Mouse (Mus musculus) limb, embryonic 11.5 days (tissue): ENCODE results near the gene Mgam. TPM values are rescaled to one million over a fixed set of nuclear protein-coding genes. Genes with fewer than 3 reads are reported as not detected.
A peak's percentile ranks its signal among the peaks of the same experiment; 100 is the strongest.
"Not testable (repeated sequence)": the region's sequence is repeated elsewhere in the genome, so short reads cannot be mapped to it uniquely, and the experiment has no call there.

Source experiments
- ATAC-seq: fragments of 200-750 bp; cut with Nextera tagmentation; 2 replicates; pipeline ENCODE4 v1.8.0; 2017; ENCODE audit warnings: low read depth; ENCODE audit not compliant: insufficient number of reproducible peaks, low FRiP score, low TSS enrichment
- DNase-seq: peaks from one replicate; pipeline ENCODE4 v3.0.0-alpha.2; 2015; ENCODE audit warnings: low spot score
- H3K27ac ChIP-seq: fragments of 300-500 bp; sonication (generic); replicated peaks from 2 replicates; pipeline ENCODE4 v1.5.1; 2014; ENCODE audit warnings: low read depth, mild to moderate bottlenecking, low read length
- H3K27me3 ChIP-seq: fragments of 300-500 bp; sonication (generic); 2 replicates; pipeline ENCODE4 v1.6.1; 2014; ENCODE audit warnings: mild to moderate bottlenecking, low read length, mixed read lengths; ENCODE audit not compliant: control insufficient read depth, insufficient read depth
- H3K36me3 ChIP-seq: fragments of 300-500 bp; sonication (generic); 2 replicates; pipeline ENCODE4 v1.6.1; 2014; ENCODE audit warnings: mild to moderate bottlenecking, low read length, moderate library complexity, mixed read lengths; ENCODE audit not compliant: control insufficient read depth, insufficient read depth
- H3K4me1 ChIP-seq: fragments of 300-500 bp; sonication (generic); 2 replicates; pipeline ENCODE4 v1.6.1; 2014; ENCODE audit warnings: low read length, mixed read lengths; ENCODE audit not compliant: control insufficient read depth, insufficient read depth
- H3K4me2 ChIP-seq: fragments of 300-500 bp; sonication (generic); 2 replicates; pipeline ENCODE4 v1.6.1; 2014; ENCODE audit warnings: low read depth, mild to moderate bottlenecking, moderate library complexity; ENCODE audit not compliant: severe bottlenecking
- H3K4me3 ChIP-seq: fragments of 300-500 bp; sonication (generic); 2 replicates; pipeline ENCODE4 v1.5.1; 2014; ENCODE audit warnings: low read depth, low read length
- H3K9ac ChIP-seq: fragments of 300-500 bp; sonication (generic); 2 replicates; pipeline ENCODE4 v1.6.1; 2014; ENCODE audit warnings: mild to moderate bottlenecking, low read length
- H3K9me3 ChIP-seq: fragments of 300-500 bp; sonication (generic); 2 replicates; pipeline ENCODE4 v1.6.1; 2016; ENCODE audit warnings: low read length; ENCODE audit not compliant: control insufficient read depth
- WGBS: fragments of 180-500 bp; shearing (Covaris S2); extraction: QIAGEN DNeasy Blood & Tissue Kit; methylation state at CpG from one replicate; pipeline ENCODE4 v1.1.7; 2014; 5-methylcytosine and 5-hydroxymethylcytosine counted together
- polyA plus RNA-seq: library from polyadenylated mRNA; unstranded; fragments of >200 nt; fragmentation: Nextera tagmentation; extraction: Ambion mirVana; gene quantifications from 2 replicates; pipeline ENCODE4 v1.2.1, GENCODE M21; 2014

Gene Mgam
- polyA plus RNA-seq, 1 experiment from 2014 or later = not detected

DNA sequence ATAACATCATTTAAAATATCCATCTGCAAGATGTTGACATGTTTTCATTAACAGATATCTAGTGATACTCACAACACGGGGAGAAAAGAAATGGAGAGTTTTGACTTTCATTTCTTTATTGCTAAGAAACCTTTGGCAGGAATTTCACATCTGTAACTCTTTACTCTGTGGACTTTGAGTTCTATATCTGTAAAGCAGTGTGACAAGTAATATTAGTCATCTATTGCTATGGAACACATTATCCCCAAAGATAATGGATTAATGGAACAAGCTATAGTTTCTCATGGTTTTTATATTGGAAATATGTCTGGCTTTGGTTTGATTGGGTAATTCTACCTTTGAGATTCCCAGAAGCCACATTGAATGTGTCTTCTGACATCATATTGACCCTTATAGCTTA is 22.3 kb downstream of the Mgam start:
- Histone ChIP-seq H3K4me2 (no peak overlapping the region), H3K4me3 (no peak overlapping the region), H3K9ac (no peak overlapping the region), H3K4me1 (no peaks in the 10 kb centered on the region), H3K27ac (no peak overlapping the region), H3K36me3 (no peaks in the 10 kb centered on the region), H3K27me3 (no peaks in the 10 kb centered on the region), H3K9me3 (no peaks in the 10 kb centered on the region)
- 87% methylated on average over 1 of the region's 1 CpGs for WGBS
- no peak for ATAC-seq
- DNase-seq = no peak

DNA sequence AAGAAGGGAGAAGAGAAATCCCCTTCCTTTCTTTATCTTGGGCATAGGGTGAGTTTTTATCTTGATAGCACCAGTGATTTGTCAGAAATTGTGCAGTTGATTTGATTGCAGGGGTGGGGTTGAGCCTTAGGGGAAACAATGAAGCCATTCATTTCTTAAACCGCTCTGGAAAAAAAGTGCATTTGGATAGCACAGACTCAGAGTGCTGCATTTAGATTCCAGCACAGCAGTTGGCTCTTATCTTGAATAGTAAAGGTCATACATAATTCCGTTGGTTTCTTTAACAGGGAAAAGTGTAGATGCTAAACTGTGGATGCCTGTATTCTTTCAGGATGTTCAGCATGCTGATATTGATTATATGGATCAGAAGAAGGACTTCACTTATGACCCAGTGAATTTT is 32.3 kb downstream of the Mgam start:
- Histone ChIP-seq H3K9ac (no peak overlapping the region), H3K4me2 (no peak overlapping the region), H3K4me1 (no peaks in the 10 kb centered on the region), H3K36me3 (no peaks in the 10 kb centered on the region), H3K27ac (no peak overlapping the region), H3K27me3 (no peaks in the 10 kb centered on the region), H3K4me3 (no peak overlapping the region), H3K9me3 (no peaks in the 10 kb centered on the region)
- ATAC-seq = no peak
- no peak for DNase-seq
- 74% methylated on average over 2 of the region's 2 CpGs for WGBS

DNA sequence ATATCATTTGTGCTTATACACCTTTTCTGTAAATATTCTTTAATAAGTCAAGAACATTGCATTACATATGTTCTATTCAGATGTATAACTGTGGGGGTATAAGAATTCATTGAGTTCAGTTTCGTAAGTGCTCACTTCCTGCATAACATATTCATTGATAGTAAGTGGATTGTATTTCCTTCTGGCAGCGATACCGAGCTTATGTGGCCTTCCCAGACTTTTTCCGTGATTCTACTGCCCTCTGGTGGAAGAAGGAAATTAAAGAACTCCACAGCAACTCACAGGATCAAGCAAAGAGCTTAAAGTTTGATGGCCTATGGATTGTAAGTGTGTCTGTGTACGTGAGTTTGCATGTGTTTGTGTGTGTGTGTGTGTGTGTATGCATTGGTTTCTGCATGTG is 60.5 kb downstream of the Mgam start:
- peak; percentile 43 for DNase-seq
- H3K36me3 ChIP-seq = no peaks in the 10 kb centered on the region
- H3K27ac ChIP-seq = no peak overlapping the region
- H3K4me1 ChIP-seq = no peaks in the 10 kb centered on the region
- 12% methylated on average over 5 of the region's 5 CpGs for WGBS
- no peaks in the 10 kb centered on the region for H3K27me3 ChIP-seq
- H3K4me2 ChIP-seq = no peak overlapping the region
- no peak overlapping the region for H3K4me3 ChIP-seq
- ATAC-seq = peak; percentile 31; the same call in 1 of the 2 replicates
- H3K9me3 ChIP-seq = no peaks in the 10 kb centered on the region
- H3K9ac ChIP-seq = no peak overlapping the region

DNA sequence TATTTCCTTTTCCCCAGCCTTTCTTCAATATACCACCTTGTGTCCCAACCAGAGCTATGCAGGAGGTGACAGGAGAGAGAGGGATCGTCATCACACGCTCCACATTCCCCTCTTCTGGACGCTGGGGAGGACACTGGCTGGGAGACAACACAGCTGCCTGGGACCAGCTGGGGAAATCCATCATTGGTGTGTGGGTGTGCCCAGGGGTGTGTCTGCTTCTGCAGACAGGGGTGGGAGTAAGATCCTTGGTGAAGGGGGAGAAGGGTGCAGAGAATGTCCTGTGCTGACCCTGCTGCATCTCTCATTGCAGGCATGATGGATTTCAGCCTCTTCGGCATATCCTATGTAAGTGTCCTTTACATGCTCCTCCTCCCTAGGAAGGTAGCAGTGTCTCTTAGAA is 63.4 kb downstream of the Mgam start:
- H3K9ac ChIP-seq, H3K9me3 ChIP-seq, H3K27ac ChIP-seq, H3K4me1 ChIP-seq, H3K4me3 ChIP-seq, ATAC-seq, H3K36me3 ChIP-seq, H3K4me2 ChIP-seq, H3K27me3 ChIP-seq, DNase-seq: not testable (repeated sequence)
- 25% methylated on average over 2 of the region's 4 CpGs for WGBS

DNA sequence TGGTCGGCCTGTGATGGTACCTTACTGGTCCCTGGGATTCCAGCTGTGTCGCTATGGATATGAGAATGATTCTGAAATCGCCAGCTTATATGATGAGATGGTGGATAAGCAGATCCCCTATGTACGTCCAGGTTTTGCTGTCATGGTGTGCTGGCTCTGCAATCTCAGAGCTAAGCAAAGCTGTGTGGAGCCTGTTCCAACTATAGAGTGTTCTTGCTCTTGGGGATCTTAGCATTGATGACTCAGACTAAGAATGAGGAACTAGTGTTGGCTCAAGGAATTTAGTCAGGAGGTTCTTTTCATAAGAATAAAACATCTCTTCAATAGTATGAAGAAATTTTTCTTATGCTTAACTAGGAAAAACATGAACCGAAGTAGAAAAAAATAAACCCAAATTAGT is 84.9 kb downstream of the Mgam start:
- not testable (repeated sequence) for DNase-seq, ATAC-seq

DNA sequence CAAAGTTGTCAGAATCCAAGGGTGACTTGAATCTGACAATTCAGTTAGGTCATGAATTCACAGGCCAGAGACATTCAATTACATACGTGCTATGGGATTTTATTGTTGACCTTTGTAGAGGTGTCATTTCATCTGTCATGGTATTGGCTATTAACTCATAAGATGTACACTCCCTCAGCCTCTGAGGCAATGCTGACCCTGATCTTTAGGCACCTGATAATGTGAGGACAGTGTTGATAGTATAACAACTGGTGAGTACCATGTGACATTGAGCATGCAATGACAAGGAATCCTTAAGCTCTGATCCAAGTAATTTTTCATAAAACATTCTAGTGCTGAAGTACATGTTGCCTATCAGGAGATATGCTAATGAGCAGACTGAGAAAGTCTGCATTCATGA is 87.1 kb downstream of the Mgam start:
- Histone ChIP-seq H3K4me2 (no peak overlapping the region), H3K36me3 (no peaks in the 10 kb centered on the region), H3K4me1 (no peaks in the 10 kb centered on the region), H3K27me3 (no peaks in the 10 kb centered on the region), H3K9me3 (no peaks in the 10 kb centered on the region), H3K27ac (no peak overlapping the region), H3K9ac (no peak overlapping the region), H3K4me3 (no peak overlapping the region)
- no peak for DNase-seq
- ATAC-seq = no peak
- 84% methylated on average over 1 of the region's 1 CpGs for WGBS

More for the DNA sequence above, 84.9 kb downstream of the Mgam start:
- not testable (repeated sequence) for H3K27ac ChIP-seq, H3K4me1 ChIP-seq, H3K27me3 ChIP-seq, H3K9me3 ChIP-seq, H3K4me2 ChIP-seq, H3K9ac ChIP-seq, H3K4me3 ChIP-seq, H3K36me3 ChIP-seq
- 87% methylated on average over 5 of the region's 5 CpGs for WGBS

DNA sequence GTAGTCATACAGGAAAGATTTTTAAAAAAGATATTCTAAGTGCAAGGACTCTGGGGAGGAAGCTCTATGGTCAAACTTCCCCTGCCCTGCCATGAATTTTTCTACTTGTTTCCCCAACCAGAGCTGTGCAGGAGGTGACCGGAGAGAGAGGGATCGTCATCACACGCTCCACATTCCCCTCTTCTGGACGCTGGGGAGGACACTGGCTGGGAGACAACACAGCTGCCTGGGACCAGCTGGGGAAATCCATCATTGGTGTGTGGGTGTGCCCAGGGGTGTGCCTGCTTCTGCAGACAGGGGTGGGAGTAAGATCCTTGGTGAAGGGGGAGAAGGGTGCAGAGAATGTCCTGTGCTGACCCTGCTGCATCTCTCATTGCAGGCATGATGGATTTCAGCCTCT is 99.9 kb downstream of the Mgam start:
- H3K9ac ChIP-seq, H3K27me3 ChIP-seq, H3K4me3 ChIP-seq, H3K9me3 ChIP-seq, DNase-seq, H3K4me2 ChIP-seq, H3K4me1 ChIP-seq, ATAC-seq, H3K27ac ChIP-seq, H3K36me3 ChIP-seq: not testable (repeated sequence)
- WGBS = 73% methylated on average over 4 of the region's 4 CpGs

DNA sequence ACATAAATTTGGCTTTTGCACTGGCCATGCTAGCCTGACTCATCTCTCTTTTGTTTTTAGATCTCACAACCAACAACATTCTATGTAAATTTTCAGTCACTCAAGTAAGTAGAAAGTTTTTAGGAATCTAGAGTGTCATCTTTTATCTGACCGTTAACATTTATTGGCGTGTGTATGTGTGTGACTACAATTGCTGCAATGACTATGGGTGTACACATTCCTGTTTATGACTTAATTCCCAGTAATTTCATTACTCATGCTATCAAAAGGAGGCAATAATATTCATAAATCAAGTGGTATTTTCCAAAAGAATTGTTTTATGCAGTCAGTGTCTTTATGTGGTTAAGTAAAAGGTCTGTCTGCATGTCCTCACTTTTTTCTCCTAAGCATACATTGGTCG is 110.9 kb downstream of the Mgam start:
- H3K4me2 ChIP-seq = no peak overlapping the region
- no peaks in the 10 kb centered on the region for H3K27me3 ChIP-seq
- ATAC-seq (no peak), DNase-seq (no peak)
- WGBS = 89% methylated on average over 3 of the region's 3 CpGs
- H3K9me3 ChIP-seq = no peaks in the 10 kb centered on the region
- no peaks in the 10 kb centered on the region for H3K36me3 ChIP-seq
- H3K4me3 ChIP-seq = no peak overlapping the region
- no peak overlapping the region for H3K27ac ChIP-seq
- no peaks in the 10 kb centered on the region for H3K4me1 ChIP-seq
- no peak overlapping the region for H3K9ac ChIP-seq

DNA sequence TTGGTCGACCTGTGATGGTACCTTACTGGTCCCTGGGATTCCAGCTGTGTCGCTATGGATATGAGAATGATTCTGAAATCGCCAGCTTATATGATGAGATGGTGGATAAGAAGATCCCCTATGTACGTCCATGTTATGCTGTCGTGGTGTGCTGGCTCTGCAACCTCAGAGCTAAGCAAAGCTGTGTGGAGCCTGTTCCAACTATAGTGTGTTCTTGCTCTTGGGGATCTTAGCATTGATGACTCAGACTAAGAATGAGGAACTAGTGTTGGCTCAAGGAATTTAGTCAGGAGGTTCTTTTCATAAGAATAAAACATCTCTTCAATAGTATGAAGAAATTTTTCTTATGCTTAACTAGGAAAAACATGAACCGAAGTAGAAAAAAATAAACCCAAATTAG is 120.4 kb downstream of the Mgam start:
- H3K4me1 ChIP-seq, H3K4me2 ChIP-seq, H3K9ac ChIP-seq, DNase-seq, H3K27me3 ChIP-seq, H3K27ac ChIP-seq, H3K4me3 ChIP-seq, H3K9me3 ChIP-seq, ATAC-seq, H3K36me3 ChIP-seq: not testable (repeated sequence)
- WGBS = 82% methylated on average over 6 of the region's 6 CpGs
